Mouse (Mus musculus) ES-E14 (cell line): ENCODE results near the gene Bmf.

Experiments
- CHD2 ChIP-seq: IDR thresholded peaks from 2 replicates; pipeline ENCODE4 v1.6.1; 2014; ENCODE audit warnings: mild to moderate bottlenecking, low read depth, low read length, inconsistent platforms
- HCFC1 ChIP-seq: IDR thresholded peaks from 2 replicates; pipeline ENCODE4 v1.6.1; 2012; ENCODE audit warnings: low read length, inconsistent platforms, borderline replicate concordance; ENCODE audit not compliant: insufficient read depth
- MAFK ChIP-seq: IDR thresholded peaks from 2 replicates; pipeline ENCODE4 v1.6.1; 2014; ENCODE audit warnings: mild to moderate bottlenecking, low read depth, low read length, inconsistent platforms; ENCODE audit not compliant: insufficient read depth
- ZC3H11A ChIP-seq: IDR thresholded peaks from 2 replicates; pipeline ENCODE4 v1.6.1; 2012; ENCODE audit warnings: low read depth, mild to moderate bottlenecking, inconsistent platforms, low read length, borderline replicate concordance
- ZNF384 ChIP-seq: IDR thresholded peaks from 2 replicates; pipeline ENCODE4 v1.6.1; 2012; ENCODE audit warnings: low read depth, low read length, inconsistent platforms

GRCm38 (mm10) chr2:118546104-118546797 lies 3.2 kb downstream of the Bmf start:
- no peak for TF ChIP-seq HCFC1
- TF ChIP-seq CHD2: no peak
- no peak for TF ChIP-seq ZC3H11A
- TF ChIP-seq MAFK: no peak
- no peak for TF ChIP-seq ZNF384
